Mouse (Mus musculus) lung, postnatal 25 days (tissue): ENCODE results near the gene Eml6.
"Not testable (repeated sequence)": the region's sequence is repeated elsewhere in the genome, so short reads cannot be mapped to it uniquely, and the experiment has no call there.

Source experiments
- DNase-seq: peaks from one replicate; pipeline ENCODE4 v3.0.0; 2022; ENCODE audit warnings: low spot score

Gene Eml6

DNA sequence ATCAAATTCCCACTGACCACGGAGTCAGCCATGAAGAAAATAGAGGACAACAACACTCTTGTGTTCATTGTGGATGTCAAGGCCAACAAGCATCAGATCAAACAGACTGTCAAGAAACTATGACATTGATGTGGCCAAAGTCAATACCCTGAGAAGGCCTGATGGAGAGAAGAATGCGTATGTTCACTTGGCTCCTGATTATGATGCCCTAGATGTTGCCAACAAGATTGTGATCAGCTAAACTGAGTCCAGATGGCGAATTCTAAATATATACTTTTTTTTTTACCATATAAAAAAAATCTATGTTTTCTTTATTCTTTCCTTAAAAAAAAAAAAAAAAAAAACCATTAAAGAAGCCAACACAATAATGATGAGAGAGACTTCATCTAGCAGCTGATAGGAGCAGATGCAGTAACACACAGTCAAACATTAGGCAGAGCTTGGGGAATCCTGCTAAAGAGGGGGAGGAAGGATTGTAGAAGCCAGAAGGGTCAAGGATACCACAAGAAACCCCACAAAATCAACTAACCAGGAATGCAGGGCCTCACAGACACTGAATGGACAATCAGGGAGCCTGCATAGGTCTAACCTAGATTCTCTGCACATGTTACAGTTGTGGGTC, 185.1 kb downstream of the Eml6 start:
- no peak for DNase-seq

DNA sequence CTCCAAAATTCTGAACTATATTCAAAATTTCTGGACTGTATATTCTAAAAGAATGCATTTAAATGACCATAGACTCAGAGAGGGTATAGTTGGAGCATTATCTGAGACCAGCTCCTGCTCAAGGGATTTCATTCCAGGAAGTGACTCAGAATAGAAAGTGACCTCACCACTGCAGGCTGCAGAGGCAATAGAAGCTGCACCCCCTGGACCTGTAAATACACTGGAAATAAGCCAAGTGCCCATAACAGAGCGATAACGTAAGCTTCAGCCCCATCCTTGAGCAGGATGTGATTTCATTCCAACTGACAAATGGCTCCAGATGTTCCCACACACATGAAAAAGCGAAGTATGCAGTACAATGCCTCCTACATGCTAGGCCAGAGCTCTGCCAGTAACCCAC, 186.1 kb downstream of the Eml6 start:
- DNase-seq = peak; percentile 51

- DNase-seq = no peak
These were observed 188.8 kb downstream of the Eml6 start for GRCm38 (mm10) chr11:29837066-29837465.

- no peak for DNase-seq
These were observed 198.1 kb downstream of the Eml6 start for GRCm38 (mm10) chr11:29827729-29828128.

- DNase-seq = peak; percentile 26
These were observed 199.8 kb downstream of the Eml6 start for GRCm38 (mm10) chr11:29826001-29826400.

DNA sequence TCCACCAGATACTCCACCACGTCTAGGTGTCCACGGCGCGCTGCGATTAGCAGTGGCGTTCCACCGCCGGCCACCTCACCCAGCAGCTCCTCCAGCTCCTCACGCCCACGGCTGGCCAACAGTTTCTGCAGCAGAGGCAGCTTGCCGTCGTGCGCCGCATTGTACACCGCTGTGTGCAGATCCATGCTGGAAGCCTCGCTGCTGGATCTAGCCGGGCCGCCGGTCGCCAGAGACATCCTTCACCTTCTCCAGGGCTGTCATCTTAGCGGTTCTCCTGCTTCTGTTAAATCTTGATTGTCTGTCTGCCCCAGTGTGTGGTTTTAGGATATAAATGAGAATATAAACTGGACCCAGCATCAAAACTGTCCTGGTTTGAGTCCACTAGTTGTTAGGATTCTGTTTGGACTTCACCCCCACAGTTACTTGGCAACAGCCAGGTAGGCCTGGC, 200.5 kb downstream of the Eml6 start, which contains the start of gene 4931440F15Rik:
TSS of gene 4931440F15Rik (minus strand) at position 398 of the 448 bp plus-strand sequence.
- DNase-seq = not testable (repeated sequence)

GRCm38 (mm10) chr11:29824474-29825270, 201.2 kb downstream of the Eml6 start:
- peak; percentile 13 for DNase-seq

- DNase-seq = no peak
These were observed 202.7 kb downstream of the Eml6 start for GRCm38 (mm10) chr11:29823141-29823540.

DNA sequence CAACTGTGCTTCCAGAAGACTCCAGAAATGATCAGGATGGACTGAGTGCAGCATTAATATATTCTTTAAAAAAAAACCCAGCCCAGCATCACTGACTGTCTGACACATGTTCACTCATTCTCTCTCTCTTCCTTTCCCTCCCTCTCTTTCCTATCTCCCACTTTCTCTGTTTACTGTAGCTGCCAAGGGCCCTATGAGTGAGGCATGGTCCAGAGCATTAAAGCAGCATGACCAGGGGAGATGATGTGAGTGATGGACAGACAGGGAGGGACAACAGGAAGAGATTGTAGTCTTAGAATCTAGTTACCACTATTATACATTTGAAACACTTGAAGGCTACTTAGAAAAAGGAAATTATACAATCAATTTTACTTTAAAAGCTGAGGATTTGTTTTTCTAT, 210.2 kb downstream of the Eml6 start:
- DNase-seq = no peak

DNA sequence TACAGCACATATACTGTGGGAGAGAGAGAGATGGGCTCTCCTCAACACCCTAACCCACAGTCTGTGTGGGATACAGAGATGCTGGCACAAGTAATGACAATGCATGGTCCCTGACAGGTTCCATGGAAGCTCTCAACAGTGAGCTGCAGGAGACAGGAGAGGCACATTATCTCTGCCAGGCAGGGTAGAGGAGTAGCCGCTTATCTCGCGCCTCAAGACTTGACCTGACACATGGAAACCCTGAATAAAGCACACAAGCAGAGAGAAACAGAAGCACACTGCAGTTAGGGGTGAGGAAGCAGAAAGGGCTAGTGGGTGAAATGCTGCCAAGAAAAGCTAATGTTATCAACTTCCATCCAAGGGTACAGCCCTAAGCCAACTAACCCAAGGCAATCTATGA, 210.6 kb downstream of the Eml6 start:
- DNase-seq = no peak

DNA sequence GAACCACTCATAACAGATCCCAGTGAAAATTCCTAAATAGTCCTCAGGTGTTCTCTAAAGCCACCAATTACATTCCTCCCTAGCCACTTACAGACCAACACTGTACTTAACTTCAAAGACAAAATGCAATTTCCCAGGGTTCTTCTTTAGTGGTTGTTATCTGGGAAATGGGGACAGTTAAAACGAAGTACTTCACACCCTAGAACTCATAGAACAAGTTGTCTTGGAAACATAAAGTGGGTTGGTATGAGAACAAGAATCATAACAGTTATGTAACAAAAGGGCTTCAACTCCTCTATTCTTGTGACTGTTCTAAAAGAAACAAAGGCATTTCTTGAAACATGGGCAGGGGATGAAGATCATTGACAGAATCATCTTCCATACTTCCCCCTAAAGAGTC, 212.6 kb downstream of the Eml6 start:
- no peak for DNase-seq

GRCm38 (mm10) chr11:29812475-29812874, 213.4 kb downstream of the Eml6 start:
- no peak for DNase-seq

GRCm38 (mm10) chr11:29810324-29810723, 215.5 kb downstream of the Eml6 start:
- no peak for DNase-seq

DNA sequence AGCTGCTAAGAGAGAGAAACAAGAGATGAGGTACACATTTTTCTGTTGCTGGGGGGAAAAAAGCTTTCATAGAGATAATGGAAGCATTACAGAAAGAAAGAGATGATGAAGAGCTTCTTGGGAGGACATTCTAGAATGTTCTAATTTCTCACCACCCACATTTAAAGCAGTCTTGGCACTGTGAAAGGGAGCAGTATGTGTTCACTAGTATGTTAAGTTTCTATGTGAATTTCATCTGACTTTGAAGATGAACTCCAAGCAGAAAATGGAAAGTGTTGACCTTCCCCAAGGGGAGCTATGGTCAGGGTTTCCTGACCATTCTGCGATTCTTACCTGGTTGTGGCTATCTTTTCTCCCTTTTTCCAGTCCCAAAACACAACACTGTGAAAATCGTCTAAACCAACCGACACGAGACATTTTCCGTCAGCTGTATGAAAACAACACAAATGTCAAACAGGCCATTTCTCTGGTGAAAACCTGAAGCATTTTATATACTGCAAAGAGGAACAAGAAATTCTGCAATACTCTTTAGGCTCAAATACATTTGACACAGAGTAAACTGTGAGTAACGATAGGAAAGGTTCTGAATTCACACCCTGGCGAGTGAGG, 216.7 kb downstream of the Eml6 start:
- DNase-seq = no peak

- peak; percentile 58 for DNase-seq
These were observed 217.5 kb downstream of the Eml6 start for GRCm38 (mm10) chr11:29808173-29808980.

GRCm38 (mm10) chr11:29807325-29807724, 218.5 kb downstream of the Eml6 start:
- DNase-seq = no peak

- peak; percentile 28 for DNase-seq
These were observed 224.1 kb downstream of the Eml6 start for GRCm38 (mm10) chr11:29801432-29802427.

- DNase-seq = no peak
These were observed 226.0 kb downstream of the Eml6 start for GRCm38 (mm10) chr11:29799839-29800238.

DNA sequence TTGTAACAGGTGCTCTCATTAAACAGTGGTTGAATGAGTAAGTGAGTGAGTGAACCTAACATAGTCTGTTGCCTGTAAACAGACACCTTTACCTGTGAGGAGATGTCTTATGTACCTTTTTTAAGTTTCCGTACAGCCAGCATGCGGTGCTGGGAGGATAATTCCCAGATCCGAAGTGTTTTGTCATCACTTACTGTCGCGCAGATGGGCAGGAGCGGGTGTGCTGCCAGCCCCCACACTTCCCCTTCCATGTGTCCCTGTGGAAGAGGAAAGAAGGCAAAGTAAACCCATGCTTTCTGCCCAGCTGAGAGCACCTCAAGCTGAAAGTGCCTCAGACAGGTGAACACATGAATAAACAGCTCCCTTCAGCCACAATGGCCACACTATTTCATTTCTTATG, 230.7 kb downstream of the Eml6 start:
- DNase-seq = no peak

DNA sequence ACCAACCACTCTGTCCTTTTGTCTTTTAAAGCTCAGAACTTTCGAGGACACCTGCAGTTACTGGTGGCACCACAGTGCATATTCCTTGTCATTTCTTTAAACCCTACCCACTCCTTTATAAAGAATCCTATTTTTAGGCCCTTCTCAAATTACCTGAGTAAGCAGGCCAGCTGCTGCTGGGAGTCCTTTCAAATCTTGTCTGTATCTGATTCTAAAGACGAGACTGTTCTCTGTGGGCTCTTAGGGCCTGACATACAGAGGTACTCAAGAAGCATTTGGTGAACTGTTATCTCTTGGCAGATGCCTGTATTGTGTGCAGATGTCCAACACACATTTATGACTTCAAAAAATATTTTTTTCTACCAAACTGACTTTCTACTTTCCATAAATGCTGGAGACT, 231.4 kb downstream of the Eml6 start:
- DNase-seq = no peak

GRCm38 (mm10) chr11:29790796-29791195, 235.0 kb downstream of the Eml6 start:
- no peak for DNase-seq
